Mouse (Mus musculus) testis, adult 2 months (tissue): ENCODE measurements around the gene Herpud1. TPM values are rescaled to one million over a fixed set of nuclear protein-coding genes. Genes with fewer than 3 reads are reported as not detected.

Source experiments
- H3K27ac ChIP-seq: fragments of 200-500 bp; 2 replicates; pipeline ENCODE4 v1.5.1; 2012; ENCODE audit warnings: low read depth, low read length; ENCODE audit not compliant: control insufficient read depth, insufficient read depth
- H3K27me3 ChIP-seq: fragments of 200-500 bp; 2 replicates; pipeline ENCODE4 v1.6.1; 2012; ENCODE audit warnings: mild to moderate bottlenecking, low read length, moderate library complexity; ENCODE audit not compliant: control insufficient read depth, insufficient read depth
- H3K36me3 ChIP-seq: fragments of 200-500 bp; 2 replicates; pipeline ENCODE4 v1.6.1; 2012; ENCODE audit warnings: mild to moderate bottlenecking, low read length; ENCODE audit not compliant: control insufficient read depth, insufficient read depth
- H3K4me1 ChIP-seq: fragments of 200-500 bp; 2 replicates; pipeline ENCODE4 v1.6.1; 2012; ENCODE audit warnings: low read length; ENCODE audit not compliant: control insufficient read depth, insufficient read depth
- H3K4me3 ChIP-seq: fragments of 200-500 bp; 2 replicates; pipeline ENCODE4 v1.5.1; 2012; ENCODE audit warnings: low read depth, mild to moderate bottlenecking, low read length, moderate library complexity, mixed read lengths; ENCODE audit not compliant: control insufficient read depth
- CTCF ChIP-seq: fragments of 200-500 bp; IDR thresholded peaks from 2 replicates; pipeline ENCODE4 v1.5.1; 2012; ENCODE audit warnings: low read depth, mild to moderate bottlenecking, inconsistent platforms, low read length, moderate library complexity; ENCODE audit not compliant: control insufficient read depth, insufficient read depth, insufficient replicate concordance
- POLR2A ChIP-seq: fragments of 200-500 bp; IDR thresholded peaks from 2 replicates; pipeline ENCODE4 v1.6.1; 2012; ENCODE audit warnings: low read depth, mild to moderate bottlenecking, inconsistent platforms, low read length, moderate library complexity; ENCODE audit not compliant: control insufficient read depth
- polyA plus RNA-seq: library from polyadenylated mRNA; depleted of rRNA; stranded (reverse); fragments of >200 nt; gene quantifications from 2 replicates; pipeline ENCODE4 v1.2.3, GENCODE M21; 2012; rRNA removed

The Herpud1 gene
- polyA plus RNA-seq, 1 experiment = 227 TPM

DNA sequence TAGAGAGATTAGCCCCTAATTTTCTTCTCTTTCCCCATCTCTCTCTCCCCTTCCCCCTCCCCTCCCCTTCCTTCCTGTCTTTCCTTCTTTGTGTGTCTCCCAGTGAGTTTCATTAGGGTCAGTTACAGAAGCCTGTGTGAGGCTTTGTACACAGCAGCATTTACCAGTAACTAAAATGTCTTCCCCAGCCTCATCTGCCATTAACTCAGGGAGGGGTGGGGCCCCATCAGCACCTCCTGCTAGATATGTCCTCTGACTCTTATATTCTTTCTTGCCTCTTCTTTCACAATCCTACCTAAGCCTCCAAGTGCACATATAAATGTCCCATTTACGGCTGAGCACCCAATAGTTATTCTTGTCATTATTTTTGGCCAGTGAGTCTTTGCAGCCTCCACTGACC, 54.2 kb downstream of the Herpud1 start:
- no peaks in the 10 kb centered on the region for H3K36me3 ChIP-seq

GRCm38 (mm10) chr8:94441686-94442085, 55.4 kb downstream of the Herpud1 start:
- H3K36me3 ChIP-seq = no peaks in the 10 kb centered on the region
- no peak overlapping the region for H3K4me3 ChIP-seq
- H3K27ac ChIP-seq = no peak overlapping the region
- H3K27me3 ChIP-seq = no peaks in the 10 kb centered on the region
- TF ChIP-seq CTCF (no peak), POLR2A (no peak)
- H3K4me1 ChIP-seq = no peaks in the 10 kb centered on the region

More for the DNA sequence above, 54.2 kb downstream of the Herpud1 start:
- Histone ChIP-seq H3K27ac (no peak overlapping the region), H3K4me1 (no peaks in the 10 kb centered on the region), H3K27me3 (no peaks in the 10 kb centered on the region), H3K4me3 (no peak overlapping the region)
- TF ChIP-seq POLR2A (no peak), CTCF (no peak)

DNA sequence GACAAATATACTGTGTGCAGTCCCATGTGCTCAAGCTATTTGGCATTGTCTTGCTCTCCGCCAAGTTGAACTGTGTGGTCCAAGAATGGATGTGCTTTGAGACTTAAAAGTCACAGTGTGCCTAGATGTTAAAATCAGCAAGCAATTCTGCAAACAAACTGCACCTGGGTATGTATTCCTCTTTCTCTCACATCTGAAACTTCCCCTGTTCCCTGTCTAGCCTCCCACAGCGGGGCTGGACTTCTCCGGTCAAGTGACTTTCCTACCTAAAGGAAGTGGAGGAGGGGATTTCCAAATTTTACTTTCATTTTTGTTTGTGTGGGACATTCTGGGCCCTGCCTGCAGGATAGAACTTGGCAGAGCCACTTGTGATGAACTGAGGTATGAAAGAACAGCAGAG, 56.9 kb downstream of the Herpud1 start:
- no peak for TF ChIP-seq CTCF
- no peaks in the 10 kb centered on the region for H3K27me3 ChIP-seq
- H3K4me3 ChIP-seq = no peak overlapping the region
- H3K27ac ChIP-seq = no peak overlapping the region
- no peaks in the 10 kb centered on the region for H3K36me3 ChIP-seq
- H3K4me1 ChIP-seq = no peaks in the 10 kb centered on the region

DNA sequence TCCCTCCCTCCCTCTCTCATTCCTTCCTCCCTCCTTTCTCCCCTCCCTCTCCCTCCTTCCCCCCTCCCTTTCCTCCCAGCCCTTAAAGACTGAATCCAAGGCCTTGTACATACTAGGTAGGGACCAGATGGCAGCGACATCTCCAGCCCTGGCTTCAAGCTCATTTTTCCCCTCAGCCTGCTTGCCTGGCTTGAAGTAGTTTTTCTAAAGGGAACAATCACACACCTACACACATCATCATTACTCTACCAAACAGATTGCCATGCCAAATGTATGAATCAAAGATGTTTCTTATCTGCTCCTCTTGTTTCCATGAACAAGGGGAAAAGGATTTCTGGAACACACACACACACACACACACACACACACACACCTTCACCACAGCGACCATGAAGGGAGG, 58.2 kb downstream of the Herpud1 start:
- H3K36me3 ChIP-seq = no peaks in the 10 kb centered on the region
- no peak overlapping the region for H3K4me3 ChIP-seq
- H3K4me1 ChIP-seq = no peaks in the 10 kb centered on the region
- TF ChIP-seq POLR2A (no peak), CTCF (no peak)
- H3K27ac ChIP-seq = no peak overlapping the region
- H3K27me3 ChIP-seq = no peaks in the 10 kb centered on the region

Other genes starting within 250 kb of the Herpud1 start
- not detected in 2 replicates for gene Mt4, start 249.2 kb upstream of the Herpud1 start, polyA plus RNA-seq
- 6.3 and 9.4 TPM in 2 replicates for gene Mt3, start 233.8 kb upstream of the Herpud1 start, polyA plus RNA-seq
- 232 and 277 TPM in 2 replicates for gene Mt2, start 213.8 kb upstream of the Herpud1 start, polyA plus RNA-seq
- 1,753 and 1,911 TPM in 2 replicates for gene Mt1, start 207.4 kb upstream of the Herpud1 start, polyA plus RNA-seq
- 24.9 and 27.1 TPM in 2 replicates for gene Nup93, start 171.9 kb upstream of the Herpud1 start, polyA plus RNA-seq
- gene Slc12a3, start 57.2 kb upstream of the Herpud1 start, polyA plus RNA-seq = 0.99 and 1.4 TPM in 2 replicates
- 7.3 and 8.2 TPM in 2 replicates for gene Nlrc5, start 47.9 kb downstream of the Herpud1 start, polyA plus RNA-seq
- gene Cpne2, start 146.6 kb downstream of the Herpud1 start, polyA plus RNA-seq = 3.1 and 4.2 TPM in 2 replicates
- 20.3 and 24.1 TPM in 2 replicates for gene Rspry1, start 215.5 kb downstream of the Herpud1 start, polyA plus RNA-seq
- gene Fam192a, start 215.6 kb downstream of the Herpud1 start, polyA plus RNA-seq = 25.1 TPM in 2 replicates